Mouse (Mus musculus) MEL (cell line): Measurements from ENCODE around the gene Cldn9. TPM values are rescaled to one million over a fixed set of nuclear protein-coding genes. Genes with fewer than 3 reads are reported as not detected.

Experiments used
- DNase-seq: peaks from one replicate; pipeline ENCODE4 v3.0.0; 2011; ENCODE audit warnings: low read depth, low spot score
- H3K27ac ChIP-seq: 2 replicates; pipeline ENCODE4 v1.5.1; 2012; ENCODE audit warnings: low read depth, mild to moderate bottlenecking, control low read depth, low read length, moderate library complexity; ENCODE audit not compliant: control insufficient read depth
- H3K27me3 ChIP-seq, 2 experiments: fragments of 150-350 bp in 1 of 2; sonication (generic) in 1 of 2; 2 replicates each; pipeline ENCODE4 v1.6.1; 2012; ENCODE audit warnings: low read length in 2 of 2, mild to moderate bottlenecking in 2 of 2, improper control_type of control experiment in 1 of 2, moderate library complexity in 1 of 2; ENCODE audit not compliant: insufficient read depth in 2 of 2, control insufficient read depth in 1 of 2
- H3K36me3 ChIP-seq, 2 experiments: 2 replicates each; pipeline ENCODE4 v1.6.1; 2012 to 2014; ENCODE audit warnings: low read length in 2 of 2, improper control_type of control experiment in 1 of 2, inconsistent platforms in 1 of 2, mild to moderate bottlenecking in 1 of 2; ENCODE audit not compliant: insufficient read depth in 2 of 2, control insufficient read depth in 1 of 2
- H3K4me1 ChIP-seq, 2 experiments: fragments of 150-350 bp in 1 of 2; sonication (generic) in 1 of 2; 2 replicates each; pipeline ENCODE4 v1.6.1; 2012; ENCODE audit warnings: low read length in 2 of 2, improper control_type of control experiment in 1 of 2, mild to moderate bottlenecking in 1 of 2; ENCODE audit not compliant: insufficient read depth in 2 of 2, control insufficient read depth in 1 of 2
- H3K4me3 ChIP-seq, 2 experiments: fragments of 150-350 bp in 1 of 2; sonication (generic) in 1 of 2; 2 replicates each; pipeline ENCODE4 v1.5.1; 2012; ENCODE audit warnings: low read depth in 2 of 2, low read length in 2 of 2, mild to moderate bottlenecking in 2 of 2, moderate library complexity in 2 of 2, control low read depth in 1 of 2, improper control_type of control experiment in 1 of 2; ENCODE audit not compliant: control insufficient read depth in 1 of 2, insufficient read depth in 1 of 2
- H3K79me2 ChIP-seq: 2 replicates; pipeline ENCODE4 v1.6.1; 2012; ENCODE audit warnings: mild to moderate bottlenecking, low read length, moderate library complexity; ENCODE audit not compliant: control insufficient read depth, poor library complexity, insufficient read depth
- H3K9ac ChIP-seq: 2 replicates; pipeline ENCODE4 v1.6.1; 2012; ENCODE audit warnings: low read depth, mild to moderate bottlenecking, control low read depth, low read length, moderate library complexity; ENCODE audit not compliant: control insufficient read depth, poor library complexity, severe bottlenecking
- H3K9me3 ChIP-seq: fragments of 150-350 bp; sonication (generic); replicated peaks from 2 replicates; pipeline ENCODE4 v1.6.1; 2012; ENCODE audit warnings: mild to moderate bottlenecking, low read length, improper control_type of control experiment, moderate library complexity; ENCODE audit not compliant: insufficient read depth
- BHLHE40 ChIP-seq: IDR thresholded peaks from 2 replicates; pipeline ENCODE4 v1.6.1; 2012; ENCODE audit warnings: low read depth, mild to moderate bottlenecking, inconsistent platforms, low read length, improper control_type of control experiment, borderline replicate concordance
- E2F4 ChIP-seq: IDR thresholded peaks from 2 replicates; pipeline ENCODE4 v1.6.1; 2011; ENCODE audit warnings: low read depth, low read length, improper control_type of control experiment, borderline replicate concordance
- EP300 ChIP-seq, 2 experiments: IDR thresholded peaks; 2 replicates each; pipeline ENCODE4 v1.6.1; 2011; ENCODE audit warnings: improper control_type of control experiment in 2 of 2, low read length in 2 of 2, low read depth in 1 of 2, mild to moderate bottlenecking in 1 of 2
- ETS1 ChIP-seq: IDR thresholded peaks from 2 replicates; pipeline ENCODE4 v1.6.1; 2012; ENCODE audit warnings: low read depth, mild to moderate bottlenecking, inconsistent platforms, low read length, improper control_type of control experiment, moderate library complexity
- GABPA ChIP-seq: IDR thresholded peaks from 2 replicates; pipeline ENCODE4 v1.6.1; 2012; ENCODE audit warnings: low read depth, mild to moderate bottlenecking, inconsistent platforms, low read length, improper control_type of control experiment, moderate library complexity
- HCFC1 ChIP-seq: IDR thresholded peaks from 2 replicates; pipeline ENCODE4 v1.6.1; 2012; ENCODE audit warnings: low read depth, mild to moderate bottlenecking, inconsistent platforms, low read length, improper control_type of control experiment, moderate library complexity
- JUND ChIP-seq: IDR thresholded peaks from 2 replicates; pipeline ENCODE4 v1.6.1; 2011; ENCODE audit warnings: low read depth, mild to moderate bottlenecking, improper control_type of control experiment, low read length
- MAX ChIP-seq: IDR thresholded peaks from 2 replicates; pipeline ENCODE4 v1.6.1; 2011; ENCODE audit warnings: low read length, improper control_type of control experiment
- MAZ ChIP-seq: IDR thresholded peaks from 2 replicates; pipeline ENCODE4 v1.6.1; 2012; ENCODE audit warnings: low read depth, mild to moderate bottlenecking, inconsistent platforms, low read length, improper control_type of control experiment
- NELFE ChIP-seq: IDR thresholded peaks from 2 replicates; pipeline ENCODE4 v1.6.1; 2011; ENCODE audit warnings: low read depth, low read length, improper control_type of control experiment
- POLR2A ChIP-seq, 2 experiments: IDR thresholded peaks; 2 replicates each; pipeline ENCODE4 v1.6.1; 2011 to 2012; ENCODE audit warnings: low read length in 2 of 2, mild to moderate bottlenecking in 2 of 2, control low read depth in 1 of 2, improper control_type of control experiment in 1 of 2, low read depth in 1 of 2, moderate library complexity in 1 of 2; ENCODE audit not compliant: control insufficient read depth in 1 of 2, insufficient read depth in 1 of 2, poor library complexity in 1 of 2
- POLR2AphosphoS2 ChIP-seq: IDR thresholded peaks from 2 replicates; pipeline ENCODE4 v1.6.1; 2011; ENCODE audit warnings: low read length, improper control_type of control experiment
- POLR2AphosphoS5 ChIP-seq: IDR thresholded peaks from 2 replicates; pipeline ENCODE4 v1.6.1; 2012; ENCODE audit warnings: low read depth, borderline replicate concordance, mild to moderate bottlenecking, inconsistent platforms, low read length, moderate library complexity, mixed read lengths
- TAL1 ChIP-seq: IDR thresholded peaks from 2 replicates; pipeline ENCODE4 v1.6.1; 2012; ENCODE audit warnings: mild to moderate bottlenecking, inconsistent platforms, low read length, moderate library complexity, mixed read lengths
- TBP ChIP-seq: IDR thresholded peaks from 2 replicates; pipeline ENCODE4 v1.8.0; 2011; ENCODE audit warnings: low read depth, low read length, improper control_type of control experiment
- UBTF ChIP-seq: IDR thresholded peaks from 2 replicates; pipeline ENCODE4 v1.6.1; 2012; ENCODE audit warnings: low read depth, mild to moderate bottlenecking, inconsistent platforms, low read length, improper control_type of control experiment, moderate library complexity, borderline replicate concordance; ENCODE audit not compliant: insufficient read depth
- ZC3H11A ChIP-seq: IDR thresholded peaks from 2 replicates; pipeline ENCODE4 v1.6.1; 2012; ENCODE audit warnings: low read depth, mild to moderate bottlenecking, inconsistent platforms, low read length, improper control_type of control experiment
- ZMIZ1 ChIP-seq: IDR thresholded peaks from 2 replicates; pipeline ENCODE4 v1.6.1; 2012; ENCODE audit warnings: low read depth, mild to moderate bottlenecking, inconsistent platforms, low read length, improper control_type of control experiment, moderate library complexity
- ZNF384 ChIP-seq: IDR thresholded peaks from 2 replicates; pipeline ENCODE4 v1.6.1; 2012; ENCODE audit warnings: low read depth, mild to moderate bottlenecking, inconsistent platforms, low read length, improper control_type of control experiment
- polyA plus RNA-seq, 2 experiments: library from polyadenylated mRNA; stranded (reverse) in 1 of 2; unstranded in 1 of 2; fragments of >175 nt in 1 of 2; fragments of >200 nt in 1 of 2; gene quantifications; 2 replicates each; pipeline versions ENCODE4 v1.2.1 to v1.2.4; 2012; ENCODE audit warnings: low replicate concordance in 2 of 2, low read depth in 1 of 2; ENCODE audit not compliant: insufficient read length in 2 of 2, insufficient read depth in 1 of 2, missing spikeins in 1 of 2
- total RNA-seq: library from RNA; depleted of rRNA; stranded (reverse); fragments of 300-350 nt; gene quantifications from 2 replicates; pipeline ENCODE4 v1.2.3, GENCODE M21; 2012

Gene Cldn9
- total and polyA plus RNA-seq, 3 experiments = 0.18 to 0.19 TPM; not detected in 1

DNA sequence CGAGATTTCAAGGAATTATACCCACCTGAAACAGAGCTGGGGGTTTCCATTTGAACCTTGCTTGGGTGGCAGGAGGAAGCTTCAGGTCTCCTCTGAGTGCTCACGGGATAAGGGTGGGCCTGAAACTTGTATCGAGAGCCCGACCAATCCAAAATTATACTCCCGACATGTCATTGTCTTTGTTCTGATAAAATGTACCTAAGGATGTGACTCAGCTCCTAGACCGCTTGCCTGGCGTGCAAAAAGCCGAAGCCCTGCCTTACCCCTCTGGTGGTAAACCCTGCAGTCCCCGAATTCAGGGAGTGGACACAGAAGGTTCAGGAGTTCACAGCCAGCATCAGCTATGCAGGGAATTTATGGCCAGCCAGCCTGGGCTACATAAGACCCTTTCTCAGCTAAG is 3.5 kb downstream of the Cldn9 start:
- Histone ChIP-seq H3K36me3 (peaks cover 0 to 15% of the 10 kb centered on the region in 2 experiments; a peak in 2 of 4 replicates), H3K79me2 (peaks cover 9% of the 10 kb centered on the region), H3K27me3 (no peaks in the 10 kb centered on the region), H3K4me1 (peaks cover 0 to 22% of the 10 kb centered on the region in 2 experiments; a peak in 3 of 4 replicates), H3K9ac (peak overlapping the region; percentile 31), H3K9me3 (no peaks in the 10 kb centered on the region), H3K4me3 (peak overlapping the region in 1 of 2 experiments; percentile 7; a peak in 1 of 4 replicates), H3K27ac (no peak overlapping the region)
- DNase-seq = peak; percentile 62
- TF ChIP-seq ZC3H11A = no peak
- TF ChIP-seq BHLHE40 = peak; percentile 28; the same call in 1 of the 2 replicates

DNA sequence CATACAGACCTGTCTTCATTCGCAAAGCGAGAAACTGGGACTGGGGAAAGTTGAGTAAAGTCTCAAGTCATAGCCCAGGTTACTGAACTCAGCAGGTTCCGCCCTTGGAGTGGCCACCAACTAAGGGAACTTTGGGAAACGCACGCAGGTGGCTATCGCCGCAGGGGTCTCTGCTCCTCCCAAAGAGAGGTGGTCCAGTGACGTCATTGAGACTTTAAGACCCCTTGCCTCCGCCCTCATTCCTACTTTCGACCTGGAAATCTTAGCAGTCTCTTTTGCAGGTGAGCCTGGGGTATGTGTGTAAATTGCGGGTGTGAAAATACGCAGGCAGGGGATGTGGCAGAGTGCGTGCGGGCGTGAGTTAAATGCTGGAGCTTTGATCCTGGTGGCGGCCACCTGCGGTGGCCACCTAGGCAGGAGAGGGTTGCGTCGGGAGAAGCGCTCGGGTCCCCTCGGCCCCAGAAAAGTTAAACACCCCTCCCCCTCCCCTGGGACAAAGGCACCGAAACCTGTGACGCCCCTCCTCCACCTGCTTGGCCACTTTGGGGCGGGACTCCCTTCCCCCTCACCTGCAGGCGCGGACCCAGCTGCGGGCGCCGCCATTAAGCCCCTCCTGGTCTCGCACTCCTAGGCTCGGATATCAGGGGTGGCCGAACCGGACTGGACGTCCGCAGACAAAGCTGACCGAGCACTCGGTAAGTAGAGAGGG is 4.5 kb downstream of the Cldn9 start, which contains the start of gene Cldn6:
TSS of gene Cldn6 (plus strand) at position 123 of the 709 bp plus-strand sequence.
- Histone ChIP-seq H3K79me2 (peaks cover 9% of the 10 kb centered on the region), H3K9ac (peak within 1 kb of the TSS; percentile 41), H3K4me1 (peaks cover 0 to 30% of the 10 kb centered on the region in 2 experiments; a peak in 3 of 4 replicates), H3K36me3 (peaks cover 0 to 19% of the 10 kb centered on the region in 2 experiments; a peak in 2 of 4 replicates), H3K9me3 (no peaks in the 10 kb centered on the region), H3K4me3 (peak within 1 kb of the TSS; percentile 33 to 50; a peak in 2 of 4 replicates), H3K27me3 (no peaks in the 10 kb centered on the region), H3K27ac (no peak within 1 kb of the TSS)
- TF ChIP-seq EP300 (IDR thresholded peaks at IDR 0.05; ENCODE audit: low read depth in 1 of 2, low read length in 2 of 2) (no peak), POLR2AphosphoS5 (no peak), ZMIZ1 (no peak), MAX (no peak), TAL1 (no peak), ETS1 (no peak), HCFC1 (no peak), GABPA (no peak), ZNF384 (no peak), MAZ (no peak), POLR2AphosphoS2 (no peak), UBTF (no peak), POLR2A (IDR thresholded peaks at IDR 0.05; ENCODE audit: control insufficient read depth in 1 of 2, insufficient read depth in 1 of 2, low read depth in 1 of 2, low read length in 2 of 2, poor library complexity in 1 of 2) (no peak), E2F4 (no peak), NELFE (no peak), TBP (no peak), JUND (no peak)
- DNase-seq = no peak
